Mouse (Mus musculus): ENCODE data around the gene Gsx2. TPM values are rescaled to one million over a fixed set of nuclear protein-coding genes. Genes with fewer than 3 reads are reported as not detected.

The Gsx2 gene
- polyA plus RNA-seq, 1 experiment from 2014 or later: not detected

GRCm38 (mm10) chr5:75063177-75063576 is 12.2 kb upstream of the Gsx2 start:
- H3K27ac ChIP-seq (ENCODE audit: low read length): no peak overlapping the region
- no peak for ATAC-seq (ENCODE audit: low FRiP score, low TSS enrichment)
- H3K9ac ChIP-seq (replicated peaks; ENCODE audit: low read length): no peak overlapping the region
- 67% methylated on average over 4 of the region's 4 CpGs for WGBS
- no peak overlapping the region for H3K4me2 ChIP-seq (replicated peaks; ENCODE audit: low read depth, low read length)
- H3K9me3 ChIP-seq (ENCODE audit: low read length): no peaks in the 10 kb centered on the region
- H3K27me3 ChIP-seq (ENCODE audit: insufficient read depth, low read length): peaks cover 15% of the 10 kb centered on the region
- H3K4me3 ChIP-seq (ENCODE audit: low read length): no peak overlapping the region
- H3K36me3 ChIP-seq (ENCODE audit: insufficient read depth, low read length): no peaks in the 10 kb centered on the region
- no peaks in the 10 kb centered on the region; the same call in 1 of the 2 replicates for H3K4me1 ChIP-seq (ENCODE audit: insufficient read depth, low read length)

DNA sequence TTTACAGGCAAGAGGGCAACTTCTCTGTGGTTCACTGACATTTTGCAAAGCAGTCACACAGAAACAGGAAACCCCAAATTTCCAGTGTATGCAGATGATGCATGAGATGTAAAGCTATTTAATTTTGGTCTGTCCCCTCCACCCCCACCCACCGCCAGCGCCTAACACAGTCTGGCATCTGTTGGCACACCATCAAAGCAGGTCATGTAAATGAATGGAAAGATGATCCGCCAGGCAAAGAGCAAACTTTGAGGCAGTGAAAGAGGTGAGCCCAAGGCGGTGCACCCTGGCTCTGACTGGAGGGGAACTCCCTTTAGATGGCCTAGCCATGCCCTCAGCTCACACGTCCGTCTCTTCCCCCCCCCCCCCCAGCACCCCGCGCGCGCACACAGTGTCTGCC is 8.7 kb upstream of the Gsx2 start:
- H3K4me3 ChIP-seq (ENCODE audit: low read length): peak overlapping the region; percentile 43
- peak overlapping the region; percentile 72 for H3K4me2 ChIP-seq (replicated peaks; ENCODE audit: low read depth, low read length)
- H3K36me3 ChIP-seq (ENCODE audit: insufficient read depth, low read length): no peaks in the 10 kb centered on the region
- 2% methylated on average over 8 of the region's 10 CpGs for WGBS
- peak overlapping the region; percentile 27; the same call in 1 of the 2 replicates for H3K9ac ChIP-seq (replicated peaks; ENCODE audit: low read length)
- H3K4me1 ChIP-seq (ENCODE audit: insufficient read depth, low read length): peaks cover 8% of the 10 kb centered on the region; the same call in 1 of the 2 replicates
- peaks cover 47% of the 10 kb centered on the region for H3K27me3 ChIP-seq (ENCODE audit: insufficient read depth, low read length)
- no peak overlapping the region for H3K27ac ChIP-seq (ENCODE audit: low read length)
- peak; percentile 41; the same call in 1 of the 2 replicates for ATAC-seq (ENCODE audit: low FRiP score, low TSS enrichment)
- no peaks in the 10 kb centered on the region for H3K9me3 ChIP-seq (ENCODE audit: low read length)

GRCm38 (mm10) chr5:75067125-75067756 is 8.2 kb upstream of the Gsx2 start:
- WGBS: under 1% methylated on average over 30 of the region's 30 CpGs
- Histone ChIP-seq H3K9me3 (ENCODE audit: low read length) (no peaks in the 10 kb centered on the region), H3K27me3 (ENCODE audit: insufficient read depth, low read length) (peaks cover 52% of the 10 kb centered on the region), H3K27ac (ENCODE audit: low read length) (no peak overlapping the region), H3K9ac (replicated peaks; ENCODE audit: low read length) (peak overlapping the region; percentile 27; the same call in 1 of the 2 replicates), H3K4me1 (ENCODE audit: insufficient read depth, low read length) (peaks cover 8% of the 10 kb centered on the region; the same call in 1 of the 2 replicates), H3K4me3 (ENCODE audit: low read length) (peak overlapping the region; percentile 43), H3K4me2 (replicated peaks; ENCODE audit: low read depth, low read length) (peak overlapping the region; percentile 72), H3K36me3 (ENCODE audit: insufficient read depth, low read length) (no peaks in the 10 kb centered on the region)
- peak; percentile 81 for ATAC-seq (ENCODE audit: low FRiP score, low TSS enrichment)

DNA sequence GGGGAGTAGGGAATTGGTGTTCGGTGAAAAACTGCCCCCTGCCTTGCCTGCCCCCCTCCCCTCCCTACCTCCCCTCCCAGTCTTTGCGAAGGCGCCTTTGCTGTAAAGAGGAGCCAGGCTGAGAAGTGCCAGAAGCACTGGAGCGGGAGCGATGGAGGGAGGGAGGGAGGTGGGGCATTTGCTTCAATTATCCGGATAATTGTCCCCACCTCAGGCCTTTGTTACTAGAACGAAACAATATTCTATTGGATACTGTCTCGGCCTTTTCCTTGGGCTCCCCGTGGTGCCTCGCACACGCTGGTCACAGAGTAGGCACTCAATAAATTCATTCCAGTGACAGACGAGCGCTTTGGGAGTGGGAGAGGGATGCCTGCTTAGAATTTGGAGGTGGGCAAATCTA is 5.3 kb upstream of the Gsx2 start:
- no peaks in the 10 kb centered on the region for H3K9me3 ChIP-seq (ENCODE audit: low read length)
- H3K4me2 ChIP-seq (replicated peaks; ENCODE audit: low read depth, low read length): no peak overlapping the region
- ATAC-seq (ENCODE audit: low FRiP score, low TSS enrichment): no peak
- H3K4me1 ChIP-seq (ENCODE audit: insufficient read depth, low read length): peaks cover 8% of the 10 kb centered on the region; the same call in 1 of the 2 replicates
- H3K4me3 ChIP-seq (ENCODE audit: low read length): no peak overlapping the region
- peaks cover 78% of the 10 kb centered on the region for H3K27me3 ChIP-seq (ENCODE audit: insufficient read depth, low read length)
- H3K27ac ChIP-seq (ENCODE audit: low read length): no peak overlapping the region
- H3K9ac ChIP-seq (replicated peaks; ENCODE audit: low read length): no peak overlapping the region
- 3% methylated on average over 11 of the region's 13 CpGs for WGBS
- H3K36me3 ChIP-seq (ENCODE audit: insufficient read depth, low read length): no peaks in the 10 kb centered on the region

DNA sequence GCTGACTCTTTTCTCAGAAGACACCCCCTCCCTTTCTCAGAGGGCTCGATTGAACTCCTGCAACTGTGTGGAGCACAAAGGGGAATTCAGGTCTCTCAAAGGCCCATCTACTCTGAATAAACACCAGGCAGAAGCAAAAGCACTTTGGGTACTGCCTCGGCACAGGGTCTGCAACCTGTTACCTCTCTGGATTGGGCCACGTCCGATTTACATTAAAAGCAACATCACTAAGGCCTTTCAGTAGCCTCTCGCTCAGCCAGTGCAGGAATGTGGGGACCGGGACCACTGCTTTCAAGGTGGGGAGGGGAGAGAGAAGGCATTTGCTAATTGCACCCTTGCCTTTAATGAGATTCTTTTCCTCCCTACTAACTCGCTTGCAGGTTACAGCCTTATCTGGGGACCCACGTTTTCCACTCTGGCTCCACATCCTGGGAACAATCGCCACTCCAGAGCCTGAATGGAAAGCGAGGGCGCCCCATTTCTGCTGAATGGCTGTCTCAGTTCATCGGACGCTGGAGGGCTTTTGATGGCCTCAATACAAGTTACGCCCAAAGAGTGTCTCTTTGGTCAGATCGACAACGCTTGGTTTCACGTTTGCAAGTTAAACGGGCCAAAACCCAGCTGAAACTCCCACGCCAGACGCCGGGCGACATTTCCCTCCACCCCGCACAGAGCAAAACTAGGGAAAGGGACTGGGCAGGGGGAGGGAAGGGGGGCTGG is 4.6 kb upstream of the Gsx2 start:
- H3K4me2 ChIP-seq (replicated peaks; ENCODE audit: low read depth, low read length): no peak overlapping the region
- H3K9ac ChIP-seq (replicated peaks; ENCODE audit: low read length): no peak overlapping the region
- H3K4me1 ChIP-seq (ENCODE audit: insufficient read depth, low read length): peaks cover 14% of the 10 kb centered on the region
- peaks cover 83% of the 10 kb centered on the region for H3K27me3 ChIP-seq (ENCODE audit: insufficient read depth, low read length)
- H3K4me3 ChIP-seq (ENCODE audit: low read length): no peak overlapping the region
- H3K27ac ChIP-seq (ENCODE audit: low read length): no peak overlapping the region
- no peaks in the 10 kb centered on the region for H3K36me3 ChIP-seq (ENCODE audit: insufficient read depth, low read length)
- no peak for ATAC-seq (ENCODE audit: low FRiP score, low TSS enrichment)
- 2% methylated on average over 23 of the region's 23 CpGs for WGBS
- H3K9me3 ChIP-seq (ENCODE audit: low read length): no peaks in the 10 kb centered on the region

DNA sequence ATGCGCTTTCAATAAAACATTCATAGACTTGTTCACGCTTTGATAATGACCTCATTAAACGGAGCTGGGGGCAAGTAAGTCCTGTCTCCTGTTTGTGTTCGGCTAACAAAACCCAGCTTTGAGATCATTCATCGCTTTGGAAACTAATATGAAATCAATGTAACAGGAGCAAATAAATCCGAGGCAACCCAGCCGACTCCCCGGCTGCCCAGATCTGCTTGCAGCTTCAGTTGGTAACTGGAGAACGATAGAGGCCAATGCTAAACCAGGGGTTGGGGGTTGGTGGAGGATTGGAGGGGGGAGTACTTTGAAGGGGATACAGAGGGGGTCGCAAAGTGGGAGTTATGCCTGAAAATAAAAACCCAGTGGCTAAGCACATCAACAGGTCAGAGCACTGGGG is 3.5 kb upstream of the Gsx2 start:
- Histone ChIP-seq H3K4me1 (ENCODE audit: insufficient read depth, low read length) (peaks cover 17% of the 10 kb centered on the region), H3K9me3 (ENCODE audit: low read length) (no peaks in the 10 kb centered on the region), H3K27me3 (ENCODE audit: insufficient read depth, low read length) (peaks cover 94% of the 10 kb centered on the region), H3K9ac (replicated peaks; ENCODE audit: low read length) (no peak overlapping the region), H3K4me2 (replicated peaks; ENCODE audit: low read depth, low read length) (no peak overlapping the region), H3K36me3 (ENCODE audit: insufficient read depth, low read length) (no peaks in the 10 kb centered on the region), H3K4me3 (ENCODE audit: low read length) (no peak overlapping the region), H3K27ac (ENCODE audit: low read length) (no peak overlapping the region)
- under 1% methylated on average over 10 of the region's 10 CpGs for WGBS
- ATAC-seq (ENCODE audit: low FRiP score, low TSS enrichment): no peak

DNA sequence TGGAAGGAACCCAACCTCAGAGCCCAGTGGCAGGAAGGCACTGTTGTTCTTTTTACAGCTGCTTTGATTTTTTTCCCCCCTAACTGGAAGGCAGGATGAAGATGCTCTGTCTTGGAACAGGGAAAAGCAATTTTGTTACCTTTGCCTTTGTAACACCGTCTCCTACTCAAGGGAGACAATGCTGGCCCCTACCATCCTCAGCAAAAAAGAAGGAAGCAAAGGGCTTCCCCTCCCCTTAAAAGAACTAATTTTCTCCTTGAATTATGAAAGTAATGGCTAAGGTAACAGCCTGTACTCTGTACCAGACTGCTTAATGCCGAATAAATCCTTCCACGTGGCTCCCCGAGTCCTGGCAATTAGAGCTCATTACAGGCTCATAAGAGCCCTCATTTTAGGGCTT is 2.9 kb upstream of the Gsx2 start:
- Histone ChIP-seq H3K9me3 (ENCODE audit: low read length) (no peaks in the 10 kb centered on the region), H3K4me3 (ENCODE audit: low read length) (no peak overlapping the region), H3K4me2 (replicated peaks; ENCODE audit: low read depth, low read length) (no peak overlapping the region), H3K9ac (replicated peaks; ENCODE audit: low read length) (no peak overlapping the region), H3K36me3 (ENCODE audit: insufficient read depth, low read length) (no peaks in the 10 kb centered on the region), H3K4me1 (ENCODE audit: insufficient read depth, low read length) (peaks cover 17% of the 10 kb centered on the region), H3K27ac (ENCODE audit: low read length) (no peak overlapping the region), H3K27me3 (ENCODE audit: insufficient read depth, low read length) (peaks cover 96% of the 10 kb centered on the region)
- no peak for ATAC-seq (ENCODE audit: low FRiP score, low TSS enrichment)
- 5% methylated on average over 4 of the region's 4 CpGs for WGBS

DNA sequence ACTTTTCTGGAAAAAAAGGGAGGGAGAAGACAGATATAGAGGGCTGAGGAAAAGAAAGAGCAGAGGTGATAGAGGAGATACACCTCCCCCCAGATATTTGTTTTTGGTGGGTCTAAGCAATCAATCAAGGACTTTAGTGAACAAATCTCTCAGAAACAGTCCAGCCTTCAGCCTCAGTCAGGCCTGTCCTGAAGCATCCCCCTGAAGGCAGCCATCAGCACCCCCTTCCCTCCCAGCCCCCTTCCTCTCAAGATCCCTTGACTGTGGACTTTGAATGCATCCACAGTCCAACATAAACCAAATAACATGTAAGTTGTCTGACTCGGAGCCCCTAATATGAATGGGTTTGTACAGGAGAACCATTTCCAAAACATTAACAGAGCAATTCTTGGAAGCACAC is 2.2 kb upstream of the Gsx2 start:
- ATAC-seq (ENCODE audit: low FRiP score, low TSS enrichment): no peak
- WGBS: 29% methylated on average over 1 of the region's 1 CpGs

GRCm38 (mm10) chr5:75073684-75074083 is 1.7 kb upstream of the Gsx2 start:
- Histone ChIP-seq H3K4me1 (ENCODE audit: insufficient read depth, low read length) (peaks cover 17% of the 10 kb centered on the region), H3K27ac (ENCODE audit: low read length) (no peak overlapping the region), H3K36me3 (ENCODE audit: insufficient read depth, low read length) (no peaks in the 10 kb centered on the region), H3K27me3 (ENCODE audit: insufficient read depth, low read length) (peaks cover 95% of the 10 kb centered on the region), H3K4me2 (replicated peaks; ENCODE audit: low read depth, low read length) (no peak overlapping the region), H3K9me3 (ENCODE audit: low read length) (no peaks in the 10 kb centered on the region), H3K9ac (replicated peaks; ENCODE audit: low read length) (no peak overlapping the region), H3K4me3 (ENCODE audit: low read length) (no peak overlapping the region)
- no peak for ATAC-seq (ENCODE audit: low FRiP score, low TSS enrichment)
- 15% methylated on average over 3 of the region's 3 CpGs for WGBS

More for the DNA sequence above, 2.2 kb upstream of the Gsx2 start:
- no peak overlapping the region for H3K4me2 ChIP-seq (replicated peaks; ENCODE audit: low read depth, low read length)
- no peak overlapping the region for H3K27ac ChIP-seq (ENCODE audit: low read length)
- H3K4me1 ChIP-seq (ENCODE audit: insufficient read depth, low read length): peaks cover 17% of the 10 kb centered on the region
- H3K9me3 ChIP-seq (ENCODE audit: low read length): no peaks in the 10 kb centered on the region
- no peak overlapping the region for H3K9ac ChIP-seq (replicated peaks; ENCODE audit: low read length)
- H3K4me3 ChIP-seq (ENCODE audit: low read length): no peak overlapping the region
- H3K36me3 ChIP-seq (ENCODE audit: insufficient read depth, low read length): no peaks in the 10 kb centered on the region
- peaks cover 95% of the 10 kb centered on the region for H3K27me3 ChIP-seq (ENCODE audit: insufficient read depth, low read length)

GRCm38 (mm10) chr5:75074132-75074531 is 1.3 kb upstream of the Gsx2 start:
- no peak for ATAC-seq (ENCODE audit: low FRiP score, low TSS enrichment)
- Histone ChIP-seq H3K9me3 (ENCODE audit: low read length) (no peaks in the 10 kb centered on the region), H3K4me3 (ENCODE audit: low read length) (no peak overlapping the region), H3K9ac (replicated peaks; ENCODE audit: low read length) (no peak overlapping the region), H3K4me2 (replicated peaks; ENCODE audit: low read depth, low read length) (no peak overlapping the region), H3K27me3 (ENCODE audit: insufficient read depth, low read length) (peaks cover 95% of the 10 kb centered on the region), H3K4me1 (ENCODE audit: insufficient read depth, low read length) (peaks cover 17% of the 10 kb centered on the region), H3K36me3 (ENCODE audit: insufficient read depth, low read length) (no peaks in the 10 kb centered on the region), H3K27ac (ENCODE audit: low read length) (no peak overlapping the region)
- 5% methylated on average over 4 of the region's 4 CpGs for WGBS
